Mouse (Mus musculus): ENCODE measurements around the gene Mettl21c.
A peak's percentile ranks its signal among the peaks of the same experiment; 100 is the strongest.
"Not testable (repeated sequence)": the region's sequence is repeated elsewhere in the genome, so short reads cannot be mapped to it uniquely, and the experiment has no call there.

Gene Mettl21c

DNA sequence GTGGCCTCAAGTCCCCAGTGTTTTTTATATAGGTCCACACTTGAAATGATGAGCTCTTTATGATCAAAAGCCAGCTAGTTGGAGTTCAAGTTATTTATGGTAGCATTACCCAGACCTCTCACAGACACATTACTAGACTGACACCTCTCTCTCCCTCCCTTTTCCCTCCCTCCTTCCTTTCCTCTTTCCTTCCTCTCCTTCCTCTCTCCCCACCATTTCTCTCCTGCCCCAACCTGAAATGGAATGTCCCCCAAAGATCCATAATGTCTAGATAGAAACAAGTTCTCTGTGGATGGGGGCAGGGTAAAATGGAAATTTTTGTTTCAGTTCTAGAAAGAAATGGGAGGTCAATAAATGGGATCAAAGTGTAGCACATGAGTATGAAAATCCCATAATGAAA, at the start of gene Mettl21c:
TSS of gene Mettl21c (minus strand) at position 101 of the 400 bp plus-strand sequence.
- DNase-seq (ENCODE audit: low read depth, low spot score), result no peak

DNA sequence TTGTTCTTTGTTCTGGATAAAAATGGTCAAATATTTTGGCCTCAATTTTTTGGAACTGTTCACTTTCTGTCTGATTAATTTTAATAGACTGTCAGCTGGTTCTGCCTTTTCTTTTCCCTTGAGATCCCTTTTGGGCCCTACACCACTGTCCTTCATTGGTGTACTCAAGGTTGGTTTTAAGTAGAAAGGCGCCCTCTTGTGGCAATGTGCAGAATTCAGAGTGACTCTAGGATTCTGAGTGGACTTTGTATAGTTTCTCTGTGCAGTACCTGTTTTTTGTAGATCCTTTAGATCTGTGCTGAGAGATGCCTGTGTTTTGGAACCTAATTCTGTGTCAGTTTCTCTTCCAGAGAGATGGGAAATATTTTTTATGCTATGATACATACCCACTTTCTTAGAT, 44.8 kb upstream of the Mettl21c start:
- peak; percentile 72 for DNase-seq (ENCODE audit: low read depth, low spot score)

DNA sequence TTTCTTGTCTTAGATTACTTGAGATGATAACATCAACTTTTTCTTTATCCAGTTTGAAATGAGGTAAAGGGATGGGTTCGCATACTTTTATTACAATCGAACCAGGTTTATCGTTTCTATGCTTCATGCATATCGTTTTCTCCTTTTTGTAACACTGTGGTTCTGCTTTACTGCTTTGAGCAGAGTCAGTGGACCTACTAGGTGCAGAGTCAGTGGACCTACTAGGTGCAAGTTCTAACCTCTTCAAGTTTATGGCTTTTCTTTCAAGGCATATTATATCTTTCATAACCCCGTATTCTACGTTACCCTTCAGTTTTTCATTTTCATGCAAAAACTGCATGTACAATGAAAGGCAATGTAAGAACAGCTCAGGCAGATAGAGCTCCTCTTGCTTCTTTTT, 43.6 kb upstream of the Mettl21c start:
- no peak for DNase-seq (ENCODE audit: low read depth, low spot score)

DNA sequence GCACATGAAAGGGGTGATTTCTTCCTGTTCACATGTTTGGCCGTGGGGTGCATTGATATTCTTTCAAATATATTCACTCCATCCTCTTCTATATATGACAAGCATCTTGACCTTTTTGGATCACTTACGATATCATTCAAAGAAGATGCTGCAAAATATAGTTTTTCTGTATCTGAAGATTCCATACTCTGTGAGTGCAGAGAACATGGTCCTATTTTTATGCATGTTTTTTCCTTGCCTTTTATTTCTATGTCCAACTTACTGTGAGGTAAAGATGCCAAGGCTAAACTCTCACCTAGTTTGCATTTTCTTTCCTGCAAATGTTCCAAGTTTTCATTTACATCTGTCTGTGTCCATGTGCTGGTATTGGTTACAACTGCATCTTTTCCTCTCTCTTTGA, 42.0 kb upstream of the Mettl21c start, which contains the start of gene Gm8251:
TSS of gene Gm8251 (minus strand) at position 101 of the 400 bp plus-strand sequence.
- DNase-seq (ENCODE audit: low read depth, low spot score), result no peak

DNA sequence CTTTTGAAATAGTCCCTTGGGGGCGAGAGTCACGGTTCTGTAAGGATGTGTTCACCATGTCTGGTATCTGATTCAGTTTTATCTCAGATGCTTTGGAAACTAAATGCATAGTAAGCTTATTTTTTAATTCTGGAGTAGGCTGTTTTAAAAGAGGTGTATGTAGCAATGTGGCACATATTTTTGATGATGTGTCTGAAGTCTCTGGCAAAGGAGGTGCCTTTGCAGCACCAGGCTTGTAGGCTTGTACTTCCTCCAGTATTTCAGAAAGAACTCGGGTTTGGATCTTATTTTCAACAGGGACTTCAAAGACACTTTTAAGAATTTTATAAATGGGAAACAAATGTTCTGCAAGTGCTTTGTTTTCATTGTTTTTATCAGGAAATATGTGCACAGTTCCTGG, 38.0 kb upstream of the Mettl21c start:
- DNase-seq (ENCODE audit: low read depth, low spot score), result peak; percentile 34

DNA sequence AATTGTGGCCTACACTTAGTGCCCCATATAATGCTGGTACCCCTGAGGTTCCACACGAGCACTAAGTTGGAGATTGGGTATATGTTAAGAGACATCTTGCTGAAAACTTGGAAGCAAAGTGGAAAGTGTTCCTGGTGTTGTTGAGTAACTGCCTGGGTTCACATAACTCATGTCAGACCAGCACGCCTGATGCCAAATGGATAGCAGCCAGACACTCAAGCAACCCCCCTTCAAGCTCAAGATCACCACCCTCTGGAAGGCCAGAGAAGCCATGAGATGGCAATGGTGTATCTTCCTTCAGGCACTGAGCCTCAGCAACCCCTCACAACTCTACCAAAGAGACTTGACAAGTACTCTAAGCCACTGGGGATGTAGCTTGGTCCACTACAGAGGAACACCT, 26.7 kb upstream of the Mettl21c start:
- DNase-seq (ENCODE audit: low read depth, low spot score), result no peak

DNA sequence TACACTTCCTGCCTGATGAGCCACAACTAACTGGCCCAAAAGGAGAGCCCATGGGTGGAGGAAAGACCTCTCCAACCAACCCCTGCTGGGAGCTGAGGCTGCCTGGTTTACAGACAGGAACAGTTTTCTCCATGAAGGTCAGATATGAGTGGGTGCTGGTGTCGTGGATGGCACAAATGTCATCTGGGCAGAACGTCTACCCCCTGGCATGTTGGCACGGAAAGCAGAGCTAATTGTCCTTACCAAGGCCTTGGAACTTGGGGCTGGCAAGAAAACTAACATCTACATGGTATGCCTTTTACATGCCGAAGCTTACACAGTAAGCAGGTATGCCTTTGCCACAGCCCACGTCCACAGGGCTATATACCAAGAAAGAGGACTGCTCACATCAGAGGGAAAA, 25.9 kb upstream of the Mettl21c start:
- not testable (repeated sequence) for DNase-seq (ENCODE audit: low read depth, low spot score)

DNA sequence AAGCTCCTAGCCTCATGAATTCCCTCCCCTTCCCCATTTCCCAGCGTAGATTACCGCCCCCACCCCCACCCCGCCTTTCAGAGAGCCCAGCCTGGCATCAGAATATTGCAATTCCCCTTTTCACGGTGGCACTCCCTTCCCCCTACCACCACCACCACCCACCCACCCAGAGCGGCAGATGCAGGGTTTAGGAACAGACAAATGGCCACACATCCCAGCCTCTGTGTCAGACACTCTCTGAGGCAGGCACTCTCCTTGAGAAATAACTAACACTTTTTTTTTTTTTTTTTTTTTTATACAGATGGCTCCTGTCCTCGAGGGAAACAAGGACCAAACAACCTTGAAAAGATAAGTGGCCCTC, 22.7 kb upstream of the Mettl21c start:
- DNase-seq (ENCODE audit: low read depth, low spot score), result no peak

DNA sequence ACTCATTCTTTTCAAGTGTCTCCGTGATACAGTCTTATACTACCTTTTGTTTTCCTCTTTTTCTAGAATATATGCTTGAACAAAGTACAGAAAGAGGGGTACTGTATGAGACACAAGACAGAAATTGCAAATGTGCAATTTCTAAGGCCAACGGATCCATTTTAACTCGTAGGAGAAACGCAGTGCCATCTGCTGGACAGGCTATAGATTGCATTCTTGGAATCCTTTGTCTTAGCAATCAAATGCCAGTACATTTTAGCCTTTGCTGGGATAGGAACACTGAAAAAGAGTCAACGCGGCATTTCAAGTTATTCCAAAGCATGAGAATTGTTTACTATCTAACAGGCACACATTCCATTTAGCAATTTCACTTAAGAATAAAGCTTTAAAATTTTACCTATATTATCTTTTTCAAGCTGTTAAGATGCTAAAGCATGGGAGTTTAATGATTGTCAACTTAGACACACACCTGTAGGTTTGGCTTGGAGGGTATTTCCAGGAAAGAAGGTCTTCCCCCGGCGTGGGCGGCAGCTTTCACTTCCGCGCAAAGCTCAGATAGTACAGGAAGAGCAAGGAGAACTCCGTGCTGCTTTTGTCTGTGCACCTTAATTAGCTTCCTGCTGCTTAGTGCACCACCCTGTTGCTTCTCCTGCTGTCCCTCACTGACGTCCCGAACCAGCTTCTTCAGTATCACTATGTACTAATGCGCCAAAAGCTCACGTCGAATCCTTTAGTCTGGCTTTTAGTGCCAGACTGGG, 22.1 kb upstream of the Mettl21c start:
- peak; percentile 82 for DNase-seq (ENCODE audit: low read depth, low spot score)

DNA sequence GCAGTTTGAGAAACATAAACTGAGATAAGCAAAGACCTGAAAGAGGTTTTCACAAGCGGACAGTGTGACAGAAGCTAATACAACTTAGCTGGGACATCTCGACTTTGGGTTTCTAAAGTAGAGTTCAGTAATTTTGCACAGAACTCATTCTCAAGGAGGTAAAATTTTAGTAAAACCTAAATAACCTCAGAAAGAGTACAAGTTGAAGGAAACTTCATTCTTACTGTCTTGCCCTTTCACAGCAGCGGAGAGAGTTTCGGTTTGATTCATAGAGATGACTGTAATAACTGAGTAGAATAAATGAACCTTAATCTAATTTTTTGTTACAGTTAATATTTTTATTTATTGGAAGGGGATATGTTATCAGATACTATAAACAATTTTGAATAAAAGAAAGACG, 13.1 kb upstream of the Mettl21c start:
- no peak for DNase-seq (ENCODE audit: low read depth, low spot score)

DNA sequence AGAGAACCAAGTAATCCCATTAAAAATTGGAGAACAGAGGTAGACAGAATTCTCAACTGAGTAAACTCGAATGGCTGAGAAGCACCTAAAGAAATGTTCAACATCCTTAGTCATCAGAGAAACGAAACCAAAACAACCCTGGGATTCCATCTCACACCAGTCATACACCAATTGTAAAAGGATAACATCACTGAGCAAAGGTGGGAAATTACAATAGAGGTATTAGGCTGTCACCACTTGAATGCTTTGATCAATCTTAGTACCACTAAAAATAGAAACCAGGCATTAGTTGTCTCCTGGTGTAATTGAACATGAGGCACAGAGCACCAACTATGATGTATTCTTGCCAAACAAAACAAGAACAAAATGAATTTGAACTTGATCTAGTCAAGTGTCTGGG, 12.4 kb upstream of the Mettl21c start:
- DNase-seq (ENCODE audit: low read depth, low spot score), result no peak

DNA sequence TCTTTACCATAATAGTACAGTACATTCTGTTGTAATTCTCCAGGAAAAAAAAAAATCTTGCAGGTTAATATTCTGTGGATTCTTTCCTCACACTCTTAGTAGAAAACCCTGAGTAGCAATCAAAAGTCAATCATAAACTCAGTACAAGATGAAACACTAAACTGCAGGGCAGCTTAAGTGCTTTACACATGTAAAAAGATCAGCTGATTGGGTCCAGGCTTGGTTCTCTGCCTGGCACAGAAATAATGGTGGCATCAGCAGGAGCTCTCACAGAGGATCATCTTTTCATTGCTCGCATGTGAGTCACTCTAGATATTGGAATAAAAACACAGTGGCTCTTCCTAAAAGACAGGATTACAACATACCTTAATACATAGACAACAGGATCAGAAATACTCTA, 7.8 kb upstream of the Mettl21c start:
- no peak for DNase-seq (ENCODE audit: low read depth, low spot score)

DNA sequence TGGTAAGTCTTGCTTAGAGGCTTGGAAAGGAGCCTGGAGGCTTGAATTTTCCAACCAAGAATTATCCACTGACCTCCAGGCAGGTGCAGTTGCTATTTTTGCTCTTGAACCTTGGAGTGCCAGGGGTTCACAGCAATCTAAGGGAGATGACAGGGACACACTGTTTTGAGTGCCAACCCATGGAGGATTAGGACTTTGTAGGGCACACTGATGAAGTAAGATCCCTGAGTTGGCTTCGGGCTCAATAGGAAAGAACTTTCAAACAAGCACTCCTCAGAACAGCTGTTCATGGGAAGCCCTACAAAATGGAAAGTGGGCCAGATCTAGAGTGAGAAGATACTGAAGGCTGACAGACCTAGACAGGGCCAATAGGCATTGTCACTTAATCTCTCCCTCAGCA, 2.8 kb upstream of the Mettl21c start:
- no peak for DNase-seq (ENCODE audit: low read depth, low spot score)

DNA sequence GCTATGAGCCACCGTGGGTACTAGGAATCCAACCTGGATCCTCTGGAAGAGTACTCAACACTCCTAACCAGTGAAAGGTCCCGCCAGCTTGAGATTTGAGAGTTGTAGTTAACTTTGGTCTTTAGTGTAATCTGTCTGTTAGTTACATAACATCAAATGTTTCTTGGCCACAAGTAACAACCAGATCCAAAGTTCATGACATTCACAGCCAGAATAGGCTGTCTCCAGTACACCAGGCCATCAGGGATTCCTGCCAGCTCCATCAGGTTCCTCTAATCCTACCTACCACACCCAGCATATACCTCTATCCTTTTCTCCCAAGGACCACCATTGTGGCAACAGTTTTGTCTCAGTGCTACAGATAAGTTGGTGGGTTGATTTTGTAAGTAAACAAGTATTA, 4.3 kb downstream of the Mettl21c start:
- no peak for DNase-seq (ENCODE audit: low read depth, low spot score)

DNA sequence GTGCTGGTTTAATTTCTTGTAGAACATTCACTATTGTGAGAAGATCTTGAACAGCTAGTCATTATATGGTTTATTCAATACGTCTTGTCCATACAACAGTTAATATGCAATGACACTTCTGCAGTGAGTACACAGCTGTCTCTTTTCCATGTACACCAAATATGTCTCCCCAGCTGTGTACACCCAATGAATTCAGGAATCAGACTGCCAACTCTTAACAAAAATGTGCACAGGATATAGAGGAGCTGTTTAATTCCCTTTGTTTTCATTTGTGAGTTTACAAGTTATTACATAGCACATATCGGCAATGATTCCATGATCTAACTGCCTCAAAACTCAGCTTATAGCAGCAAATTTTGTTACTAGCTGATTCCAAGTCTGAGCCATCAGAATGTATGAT, 15.3 kb downstream of the Mettl21c start:
- no peak for DNase-seq (ENCODE audit: low read depth, low spot score)

DNA sequence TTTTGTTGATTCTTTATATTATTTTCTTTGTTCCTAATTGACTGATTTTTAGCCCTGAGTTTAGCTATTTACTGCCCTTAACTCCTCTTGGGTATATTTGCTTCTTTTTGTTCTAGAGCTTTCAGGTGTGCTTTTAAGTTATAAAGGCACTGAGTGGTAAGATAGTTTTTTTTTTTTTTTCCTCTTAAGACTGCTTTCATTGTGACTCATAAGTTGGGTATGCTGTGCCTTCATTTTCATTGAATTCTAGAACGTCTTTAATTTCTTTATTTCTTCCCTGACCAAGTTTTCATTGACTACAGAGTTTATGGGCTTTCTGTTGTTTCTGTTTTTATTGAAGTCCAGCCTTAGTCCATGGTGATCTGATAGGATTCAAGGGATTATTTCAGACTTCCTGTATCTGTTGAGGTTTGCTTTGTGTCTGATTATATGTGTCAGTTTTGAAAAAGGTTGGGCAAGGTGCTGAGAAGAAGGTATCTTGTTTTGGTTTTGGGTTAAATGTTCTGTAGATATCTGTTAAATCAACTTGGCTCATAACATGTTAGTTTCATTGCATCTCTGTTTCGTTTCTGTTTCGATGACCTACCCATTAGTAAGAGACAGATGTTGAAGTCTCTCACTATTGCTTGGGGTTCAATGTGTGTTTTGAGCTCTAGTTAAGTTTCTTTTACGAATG, 22.8 kb downstream of the Mettl21c start:
- no peak for DNase-seq (ENCODE audit: low read depth, low spot score)

DNA sequence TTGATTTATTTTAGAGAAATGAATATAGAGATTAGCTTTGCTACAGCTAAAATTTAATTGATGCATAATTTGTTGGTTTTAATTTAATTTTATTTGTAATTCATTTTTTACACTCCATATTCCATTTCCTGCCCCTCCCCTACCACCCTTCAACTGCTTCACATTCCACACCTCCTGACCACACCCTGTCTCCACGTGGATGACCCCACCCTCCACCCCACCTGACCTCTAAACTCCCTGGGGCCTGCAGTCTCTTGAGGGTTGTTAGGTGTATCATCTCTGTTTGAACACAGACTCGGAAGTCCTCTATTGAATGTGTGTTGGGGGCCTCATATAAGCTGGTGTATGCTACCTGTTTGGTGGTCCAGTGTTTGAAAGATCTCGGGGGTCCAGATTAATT, 48.7 kb downstream of the Mettl21c start:
- no peak for DNase-seq (ENCODE audit: low read depth, low spot score)

DNA sequence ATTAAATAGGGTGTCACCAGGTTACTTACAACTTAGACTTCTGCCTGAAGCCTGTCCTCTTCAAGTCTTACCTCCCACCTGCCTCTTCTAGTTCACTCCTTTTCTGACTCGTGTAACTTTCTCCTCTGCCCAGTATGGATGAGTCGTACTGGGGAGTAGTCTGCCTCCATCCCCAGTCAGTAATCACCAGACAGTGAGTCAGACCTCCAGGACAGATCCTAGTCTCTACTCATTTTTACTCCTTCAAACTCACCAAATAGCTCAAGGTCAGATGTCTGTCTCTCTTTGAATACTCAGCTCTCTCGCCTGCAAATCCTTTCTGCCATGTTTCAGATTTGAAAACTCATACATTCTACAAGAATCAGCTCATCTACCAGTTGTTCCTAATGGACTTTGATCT, 50.5 kb downstream of the Mettl21c start:
- DNase-seq (ENCODE audit: low read depth, low spot score), result no peak

DNA sequence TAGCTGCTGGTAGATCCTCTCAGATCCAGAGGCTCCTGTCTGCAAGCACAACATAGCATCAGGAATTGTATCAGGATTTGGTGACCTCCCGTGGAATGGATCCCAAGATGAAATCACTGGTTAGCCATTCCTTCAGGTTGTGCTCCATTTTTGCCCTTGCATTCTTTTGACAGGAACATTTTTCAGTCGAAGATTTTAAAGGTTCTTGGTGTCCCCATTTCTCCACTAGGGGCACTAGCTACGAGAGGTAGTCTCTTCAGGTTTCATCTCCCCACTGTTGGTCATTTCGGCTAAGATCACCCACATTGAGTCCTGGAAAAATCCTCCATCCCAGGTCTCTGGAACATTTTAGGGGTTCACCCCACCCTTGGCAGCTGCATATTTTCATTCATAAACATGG, 53.1 kb downstream of the Mettl21c start:
- DNase-seq (ENCODE audit: low read depth, low spot score), result no peak

DNA sequence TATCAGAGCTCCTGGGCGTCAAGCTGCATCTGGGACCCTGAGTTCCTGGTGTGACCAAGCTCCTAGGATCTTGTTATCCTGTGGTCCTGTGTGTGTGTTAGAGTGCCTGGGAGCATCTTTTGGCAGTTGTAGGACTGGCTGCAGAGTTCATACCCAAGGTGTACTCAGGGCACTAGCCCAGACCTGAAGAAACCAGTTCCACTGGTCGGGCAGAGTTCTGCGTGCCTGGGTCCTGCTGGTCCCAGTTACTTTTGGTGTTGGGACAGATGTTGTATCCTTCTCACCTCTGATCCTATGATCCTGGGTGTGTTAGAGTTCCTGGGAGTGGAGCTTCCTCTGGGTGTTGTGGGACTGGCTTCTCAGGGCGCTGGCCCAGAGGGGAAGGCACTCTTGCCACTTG, 55.5 kb downstream of the Mettl21c start:
- DNase-seq (ENCODE audit: low read depth, low spot score), result no peak
